Mouse (Mus musculus): ENCODE measurements at regions not wholly inside any gene's neighbourhood (a gene's known extent, or its start where the extent isn't known, plus 50 kb on each side); places are given as distances from the start of the nearest gene placed in this dataset.
A peak's percentile ranks its signal among the peaks of the same experiment; 100 is the strongest.

- peak; percentile 91 for DNase-seq (ENCODE audit: low spot score)
Observed at GRCm38 (mm10) chr2:95232135-95232772, 794.3 kb upstream of the Api5 start.

DNA sequence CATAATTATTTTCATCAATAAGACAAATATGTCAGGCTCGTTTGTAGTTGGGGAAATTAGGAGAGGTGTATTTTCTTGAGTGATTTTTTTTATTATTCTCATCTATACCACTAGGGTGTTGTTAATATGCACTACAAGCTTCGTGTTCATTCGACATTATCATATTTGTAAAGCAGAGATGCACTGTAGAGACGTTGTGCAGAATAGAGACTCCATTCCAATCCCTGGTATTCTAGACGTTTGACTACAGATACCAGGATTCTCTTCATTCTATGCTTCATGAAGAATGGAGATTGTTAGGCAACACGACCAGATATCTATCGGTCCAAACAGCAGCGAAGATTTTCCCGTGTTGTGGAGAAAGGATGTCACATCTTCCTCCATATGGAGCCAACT is 793.8 kb upstream of the Api5 start:
- DNase-seq (ENCODE audit: low spot score): no peak

DNA sequence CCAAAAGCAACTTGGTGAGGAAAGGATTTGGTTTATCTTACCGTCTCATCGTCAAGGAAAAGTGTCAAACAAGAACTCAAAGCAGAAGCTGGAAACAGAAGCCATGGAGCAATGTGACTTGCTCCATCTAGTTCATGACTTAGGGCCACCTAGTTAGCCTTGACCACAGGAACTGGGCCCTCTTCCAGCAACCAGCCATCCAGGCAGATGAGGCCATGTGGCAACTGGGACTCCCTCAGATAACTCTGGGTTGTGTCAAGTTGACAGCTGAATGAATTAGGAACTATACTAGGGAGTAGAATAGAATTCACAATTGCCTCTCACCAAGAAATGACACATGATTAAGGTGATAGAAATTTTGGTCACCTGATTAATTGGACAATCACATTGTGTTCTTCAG is 791.5 kb upstream of the Api5 start:
- no peak for DNase-seq (ENCODE audit: low spot score)

GRCm38 (mm10) chr2:95210216-95210941 is 772.4 kb upstream of the Api5 start:
- DNase-seq (ENCODE audit: low spot score): peak; percentile 54

Measured in embryo, embryonic 10 days (tissue).